Mouse (Mus musculus) CH12.LX (cell line): ENCODE data around the gene Akr1b10. TPM values are rescaled to one million over a fixed set of nuclear protein-coding genes. Genes with fewer than 3 reads are reported as not detected.
"Not testable (repeated sequence)": the region's sequence is repeated elsewhere in the genome, so short reads cannot be mapped to it uniquely, and the experiment has no call there.

Experiments
- DNase-seq: peaks from one replicate; pipeline ENCODE4 v3.0.0-alpha.2; 2013; ENCODE audit errors: extremely low read depth
- H3K27ac ChIP-seq: 2 replicates; pipeline ENCODE4 v1.5.1; 2012; ENCODE audit warnings: low read depth, mild to moderate bottlenecking, control low read depth, moderate library complexity; ENCODE audit not compliant: insufficient read depth
- H3K27me3 ChIP-seq: replicated peaks from 2 replicates; pipeline ENCODE3; 2012; ENCODE audit warnings: inconsistent platforms
- H3K36me3 ChIP-seq, 2 experiments: replicated peaks in 1 of 2; 2 replicates each; pipeline versions ENCODE3 to v1.6.1; 2012; ENCODE audit warnings: inconsistent platforms in 1 of 2, low read length in 1 of 2, mild to moderate bottlenecking in 1 of 2, mixed read lengths in 1 of 2, moderate library complexity in 1 of 2; ENCODE audit not compliant: control insufficient read depth in 1 of 2, insufficient read depth in 1 of 2
- H3K4me1 ChIP-seq, 2 experiments: 2 replicates each; pipeline ENCODE4 v1.6.1; 2012; ENCODE audit warnings: inconsistent platforms in 1 of 2, moderate library complexity in 1 of 2; ENCODE audit not compliant: insufficient read depth in 2 of 2, control insufficient read depth in 1 of 2
- H3K4me2 ChIP-seq: 2 replicates; pipeline ENCODE4 v1.6.1; 2012; ENCODE audit warnings: low read depth, mild to moderate bottlenecking, control low read depth; ENCODE audit not compliant: poor library complexity, insufficient read depth, severe bottlenecking
- H3K4me3 ChIP-seq, 3 experiments: fragments of 150-350 bp in 1 of 3; sonication (generic) in 1 of 3; replicated peaks in 1 of 3; 2 replicates each; pipeline versions ENCODE3 to v1.5.1; 2011 to 2012; ENCODE audit warnings: low read depth in 2 of 3, low read length in 2 of 3, mild to moderate bottlenecking in 2 of 3, moderate library complexity in 2 of 3, control low read depth in 1 of 3, improper control_type of control experiment in 1 of 3, inconsistent platforms in 1 of 3, mixed read lengths in 1 of 3; ENCODE audit not compliant: poor library complexity in 1 of 3
- H3K79me2 ChIP-seq: replicated peaks from 2 replicates; pipeline ENCODE4 v1.6.1; 2012; ENCODE audit warnings: mild to moderate bottlenecking, moderate library complexity; ENCODE audit not compliant: control insufficient read depth, poor library complexity, insufficient read depth, severe bottlenecking; ENCODE audit errors: extremely low read depth
- H3K9ac ChIP-seq: 2 replicates; pipeline ENCODE4 v1.6.1; 2012; ENCODE audit warnings: low read depth, mild to moderate bottlenecking, control low read depth, moderate library complexity; ENCODE audit not compliant: insufficient read depth
- H3K9me3 ChIP-seq: replicated peaks from 2 replicates; pipeline ENCODE3; 2012; ENCODE audit warnings: low read length, inconsistent platforms, mixed read lengths
- EP300 ChIP-seq: IDR thresholded peaks from 2 replicates; pipeline ENCODE4 v1.6.1; 2011; ENCODE audit warnings: low read length, improper control_type of control experiment
- JUND ChIP-seq: conservative IDR thresholded peaks from 2 replicates; pipeline ENCODE4 v1.6.1; 2011; ENCODE audit warnings: low read depth, low read length, improper control_type of control experiment
- NELFE ChIP-seq: IDR thresholded peaks from 2 replicates; pipeline ENCODE4 v1.6.1; 2011; ENCODE audit warnings: low read depth, low read length, improper control_type of control experiment
- NRF1 ChIP-seq: IDR thresholded peaks from 2 replicates; pipeline ENCODE4 v1.6.1; 2014; ENCODE audit warnings: low read depth, mild to moderate bottlenecking, inconsistent platforms, low read length, improper control_type of control experiment, moderate library complexity
- SIN3A ChIP-seq: IDR thresholded peaks from 2 replicates; pipeline ENCODE4 v1.6.1; 2012; ENCODE audit warnings: low read length, improper control_type of control experiment, inconsistent platforms
- USF1 ChIP-seq: IDR thresholded peaks from 2 replicates; pipeline ENCODE4 v1.6.1; 2014; ENCODE audit warnings: low read depth, mild to moderate bottlenecking, inconsistent platforms, low read length, improper control_type of control experiment
- dilution Hi-C: fragments of 300-500 bp; cut with MboI; formaldehyde crosslinking; loops from 2 replicates; pipeline ENCODE4 v1.14.3; 2020; ENCODE audit warnings: low sequenced_read_pairs; ENCODE audit not compliant: extremely low pct_unique_long_range_greater_than_20kb, extremely low pct_ligation_motif_present
- in situ Hi-C: fragments of 300-500 bp; cut with MboI; formaldehyde crosslinking; loops from 3 replicates; pipeline ENCODE4 v1.14.3; 2019; ENCODE audit warnings: low sequenced_read_pairs, low pct_ligation_motif_present, low pct_unique_long_range_greater_than_20kb, mixed read lengths
- polyA plus RNA-seq: library from polyadenylated mRNA; unstranded; fragments of >175 nt; gene quantifications from 2 replicates; pipeline ENCODE4 v1.2.1, GENCODE M21; 2012; ENCODE audit warnings: low read depth; ENCODE audit not compliant: insufficient read length
- total RNA-seq, 2 experiments: library from RNA; depleted of rRNA; stranded (reverse); fragments of 300-350 nt in 1 of 2; fragments of >200 nt in 1 of 2; gene quantifications; 2 replicates each; pipeline ENCODE4 v1.2.3; 2012 to 2014

Gene Akr1b10
- total and polyA plus RNA-seq, 3 experiments: 20.3 to 34.7 (median 29.6) TPM

- TF ChIP-seq SIN3A (no peak), NELFE (no peak), JUND (no peak), USF1 (no peak)
- Histone ChIP-seq H3K9me3 (no peaks in the 10 kb centered on the region), H3K36me3 (no peaks in the 10 kb centered on the region), H3K4me3 (no peak overlapping the region), H3K4me1 (peaks cover 0 to 24% of the 10 kb centered on the region in 2 experiments; a peak in 2 of 4 replicates), H3K27ac (no peak overlapping the region), H3K9ac (no peak overlapping the region), H3K79me2 (no peaks in the 10 kb centered on the region), H3K27me3 (no peaks in the 10 kb centered on the region), H3K4me2 (no peak overlapping the region)
- dilution Hi-C loops: no loop called here
- in situ Hi-C loops: loop anchor here (10.0 kb wide), 1 partner anchor 105 kb away; no protein-coding TSS in a partner anchor
- DNase-seq: no peak
Observed at GRCm38 (mm10) chr6:34350037-34350699, 33.9 kb upstream of the Akr1b10 start.

GRCm38 (mm10) chr6:34351481-34351880 is 32.5 kb upstream of the Akr1b10 start:
- H3K9me3 ChIP-seq, dilution Hi-C loops, H3K9ac ChIP-seq, H3K27me3 ChIP-seq, DNase-seq, H3K79me2 ChIP-seq, H3K36me3 ChIP-seq, H3K4me2 ChIP-seq, H3K27ac ChIP-seq, H3K4me3 ChIP-seq: not testable (repeated sequence)
- in situ Hi-C loops: loop anchor here (10.0 kb wide), 1 partner anchor 103 kb away; no protein-coding TSS in a partner anchor
- H3K4me1 ChIP-seq: peaks cover 0 to 13% of the 10 kb centered on the region in 2 experiments; a peak in 1 of 4 replicates

GRCm38 (mm10) chr6:34352401-34352800 is 31.6 kb upstream of the Akr1b10 start:
- H3K27ac ChIP-seq: no peak overlapping the region
- H3K4me3 ChIP-seq: no peak overlapping the region
- in situ Hi-C loops (loop anchor here (10.0 kb wide), 1 partner anchor 102 kb away; no protein-coding TSS in a partner anchor), dilution Hi-C loops (no loop called here)
- no peaks in the 10 kb centered on the region for H3K36me3 ChIP-seq
- H3K9ac ChIP-seq: no peak overlapping the region
- peaks cover 0 to 12% of the 10 kb centered on the region in 2 experiments; a peak in 1 of 4 replicates for H3K4me1 ChIP-seq
- no peak overlapping the region for H3K4me2 ChIP-seq
- H3K9me3 ChIP-seq: no peaks in the 10 kb centered on the region
- no peaks in the 10 kb centered on the region for H3K27me3 ChIP-seq
- DNase-seq: no peak
- TF ChIP-seq NRF1 (no peak), EP300 (no peak)
- no peaks in the 10 kb centered on the region for H3K79me2 ChIP-seq
